Mouse (Mus musculus) spleen, postnatal 36 days (tissue): ENCODE results near the gene H2-M3.
"Not testable (repeated sequence)": the region's sequence is repeated elsewhere in the genome, so short reads cannot be mapped to it uniquely, and the experiment has no call there.

ENCODE experiments used
- DNase-seq, 2 experiments: peaks; one replicate each; pipeline ENCODE4 v3.0.0; 2022; ENCODE audit warnings: low spot score in 2 of 2, mixed read lengths in 1 of 2

Gene H2-M3

GRCm38 (mm10) chr17:37270058-37270701 is at the start of gene H2-M3:
Gene H2-M3 (plus strand): TSS chr17:37270220.
- DNase-seq: peak; percentile 87 to 93

- no peak for DNase-seq
Measured at GRCm38 (mm10) chr17:37221879-37222278, 48.1 kb upstream of the H2-M3 start.

GRCm38 (mm10) chr17:37237230-37237629 is 32.8 kb upstream of the H2-M3 start, which contains the start of gene Olfr97:
Gene Olfr97 (minus strand): TSS chr17:37237330.
- not testable (repeated sequence) for DNase-seq

- no peak for DNase-seq
Measured at GRCm38 (mm10) chr17:37242198-37242597, 27.8 kb upstream of the H2-M3 start.

GRCm38 (mm10) chr17:37246715-37247114 is 23.3 kb upstream of the H2-M3 start:
- DNase-seq: peak; percentile 73 to 81

- no peak for DNase-seq
Measured at GRCm38 (mm10) chr17:37249460-37249859, 20.6 kb upstream of the H2-M3 start.

- peak; percentile 6 to 22 for DNase-seq
Measured at GRCm38 (mm10) chr17:37250544-37250943, 19.5 kb upstream of the H2-M3 start.

- no peak for DNase-seq
Measured at GRCm38 (mm10) chr17:37263626-37264025, 6.4 kb upstream of the H2-M3 start, which contains the start of gene Olfr98. Gene Olfr98 (minus strand): TSS chr17:37263749.

- peak; percentile 74 to 79 for DNase-seq
Measured at GRCm38 (mm10) chr17:37270702-37271092, 677 bp downstream of the H2-M3 start.

- DNase-seq: no peak
Measured at GRCm38 (mm10) chr17:37275626-37276248, 5.7 kb downstream of the H2-M3 start.

- no peak for DNase-seq
Measured at GRCm38 (mm10) chr17:37276573-37276972, 6.6 kb downstream of the H2-M3 start.

- no peak for DNase-seq
Measured at GRCm38 (mm10) chr17:37280331-37280730, 10.3 kb downstream of the H2-M3 start.

- DNase-seq: no peak
Measured at GRCm38 (mm10) chr17:37283360-37283759, 13.3 kb downstream of the H2-M3 start, which contains the start of gene Olfr99. Gene Olfr99 (minus strand): TSS chr17:37283460.

- no peak for DNase-seq
Measured at GRCm38 (mm10) chr17:37304213-37304612, 34.2 kb downstream of the H2-M3 start, which contains the start of gene Olfr101. Gene Olfr101 (minus strand): TSS chr17:37304313.

GRCm38 (mm10) chr17:37308483-37308882 is 38.5 kb downstream of the H2-M3 start:
- DNase-seq: no peak

- DNase-seq: no peak
Measured at GRCm38 (mm10) chr17:37310146-37310699, 40.2 kb downstream of the H2-M3 start.

- DNase-seq: no peak
Measured at GRCm38 (mm10) chr17:37316954-37317353, 46.9 kb downstream of the H2-M3 start, which contains the start of gene Olfr102. Gene Olfr102 (minus strand): TSS chr17:37317054.
